Mouse (Mus musculus) layer of hippocampus, postnatal 25 days (tissue): Measurements from ENCODE around the gene BC005561. TPM values are rescaled to one million over a fixed set of nuclear protein-coding genes. Genes with fewer than 3 reads are reported as not detected.

Experiments
- DNase-seq, 2 experiments: peaks; one replicate each; pipeline ENCODE4 v3.0.0; 2022; ENCODE audit warnings: mixed read lengths in 2 of 2, low spot score in 1 of 2; ENCODE audit errors: extremely low spot score in 1 of 2
- total RNA-seq, 2 experiments: library from RNA; stranded (reverse); gene quantifications; 2 replicates each; pipeline ENCODE4 v1.2.3; 2021

BC005561 gene
- total RNA-seq, 2 experiments from 2014 or later, result 10.2 to 15.5 TPM

DNA sequence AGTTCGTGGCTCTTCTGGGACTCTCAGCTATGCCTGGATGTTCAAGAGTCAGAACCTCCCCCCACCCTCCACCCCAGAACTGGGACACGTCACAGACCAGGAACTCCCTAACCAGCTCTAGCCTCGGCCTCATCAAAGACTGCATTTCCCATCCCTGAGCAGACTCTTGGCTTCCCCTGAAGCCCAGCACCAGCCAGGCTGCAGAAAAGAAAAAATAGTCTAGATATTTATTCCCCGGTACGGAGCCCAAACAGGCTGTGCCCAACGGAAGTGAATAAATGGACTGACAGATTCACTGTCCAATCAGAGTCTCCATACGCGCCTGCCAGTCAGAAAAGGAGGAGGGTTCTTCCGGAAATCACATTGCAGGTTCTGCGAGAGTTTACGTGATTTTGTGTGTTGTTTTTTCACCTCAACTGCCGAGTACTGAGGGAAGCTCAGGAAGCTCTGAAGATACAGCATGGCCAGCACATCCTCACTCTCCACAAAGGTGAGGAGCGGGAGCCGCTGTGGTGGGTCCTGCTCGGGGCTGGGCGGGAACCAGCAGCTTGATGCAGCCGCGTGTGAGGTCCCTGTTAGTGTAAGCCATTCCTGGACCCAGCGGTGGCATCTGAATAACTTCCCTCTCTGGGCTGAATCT is 63.2 kb downstream of the BC005561 start:
- DNase-seq, result peak; percentile 61 to 75

Other genes starting within 250 kb of the BC005561 start
- gene Ibsp, start 209.2 kb upstream of the BC005561 start, total RNA-seq, result under 1 TPM; 0.16 to 0.30 TPM
- not detected for gene Mepe, start 183.0 kb upstream of the BC005561 start, total RNA-seq
- gene Spp1, start 73.2 kb upstream of the BC005561 start, total RNA-seq, result 1 to 10 TPM; 2.0 to 3.6 TPM
- gene Pkd2, start 48.9 kb upstream of the BC005561 start, total RNA-seq, result 10 to 100 TPM; 28.3 to 34.0 TPM